Mouse (Mus musculus): ENCODE data around the gene Tle6. TPM values are rescaled to one million over a fixed set of nuclear protein-coding genes. Genes with fewer than 3 reads are reported as not detected.
"Not testable (repeated sequence)": the region's sequence is repeated elsewhere in the genome, so short reads cannot be mapped to it uniquely, and the experiment has no call there.

Tle6 gene
- total and polyA plus RNA-seq, 3 experiments: 16.9 to 31.9 TPM; not detected in 1

DNA sequence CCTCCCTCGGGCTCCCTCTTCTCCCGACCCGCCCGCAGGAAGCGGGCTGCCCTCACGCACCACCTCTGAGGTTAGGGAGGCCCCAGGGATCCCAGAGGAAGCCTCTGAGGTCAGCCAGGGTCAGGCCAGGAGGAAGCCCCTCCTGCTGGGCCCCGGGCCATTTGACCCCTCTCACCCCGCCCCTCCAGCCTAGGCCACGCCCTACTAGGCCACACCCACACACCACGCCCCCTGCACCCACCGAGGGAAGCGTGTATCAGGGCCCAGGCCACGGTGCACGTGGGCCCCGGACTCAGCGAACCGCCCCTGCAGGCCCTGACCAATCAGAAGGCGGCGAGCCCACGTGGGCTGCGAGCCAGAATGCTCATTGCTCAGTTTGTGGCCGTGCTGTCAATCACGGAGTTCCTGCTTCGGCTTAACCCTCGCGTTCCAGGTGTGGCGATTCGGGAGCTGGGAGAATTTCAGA lies at the start of gene Tle6 (continued):
- no peak for TF ChIP-seq RCOR1 (IDR thresholded peaks at IDR 0.05; ENCODE audit: low read depth, low read length)
- TF ChIP-seq KAT2A (conservative IDR thresholded peaks at IDR 0.05; ENCODE audit: low read depth, low read length): no peak
- TF ChIP-seq MYC (IDR thresholded peaks at IDR 0.05; ENCODE audit: low read depth, low read length): peak; percentile 65; the same call in 1 of the 2 replicates

DNA sequence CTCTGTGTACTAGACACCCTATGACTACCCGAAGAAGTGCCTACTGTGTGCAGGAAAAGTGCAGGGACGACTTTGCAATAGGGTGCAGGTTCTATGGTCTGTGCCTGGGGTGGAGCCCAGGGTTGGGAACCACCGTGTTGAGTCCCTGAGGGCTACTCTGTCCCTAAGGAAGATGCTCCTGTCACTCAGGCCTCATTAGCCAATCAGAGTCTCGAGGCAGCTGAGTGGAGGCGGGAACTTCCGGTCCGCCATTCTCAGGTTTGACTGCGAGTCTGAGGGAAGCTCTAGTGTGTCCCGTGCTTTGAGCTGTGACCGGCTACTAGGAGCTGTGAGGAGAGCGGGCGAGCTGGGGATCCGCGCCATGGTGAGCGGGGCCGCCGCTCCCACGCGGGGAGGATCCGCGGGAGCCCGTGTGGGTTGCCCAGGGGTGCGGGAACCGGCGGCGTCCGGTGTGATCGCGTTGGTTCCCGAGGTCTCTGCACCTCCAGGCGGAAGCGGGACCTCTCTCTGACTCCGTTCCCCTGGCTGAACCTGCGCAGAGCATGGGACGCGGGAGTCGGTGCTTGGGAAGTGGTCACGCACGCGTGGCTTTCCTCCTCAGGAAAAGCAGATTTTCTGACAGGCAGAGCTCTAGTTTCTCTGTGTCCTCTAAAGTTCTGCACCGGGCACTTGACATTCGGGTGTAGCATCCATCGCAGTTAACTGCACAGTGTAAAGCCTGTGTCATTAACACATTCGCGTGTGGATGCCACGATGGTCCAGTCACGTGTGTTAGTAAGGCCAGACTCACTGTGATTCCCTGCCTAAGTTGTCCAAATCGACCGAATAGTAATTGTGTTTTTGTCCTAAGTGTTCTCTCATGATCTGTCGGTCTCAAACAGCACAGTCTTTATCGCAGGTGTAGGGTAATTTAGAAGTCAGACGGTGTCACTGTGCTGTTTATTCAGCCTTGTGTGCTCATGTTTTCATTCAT lies 48.2 kb upstream of the Tle6 start, which contains the start of gene Gm10778:
TSS of gene Gm10778 (plus strand) at position 257 of the 973 bp plus-strand sequence.
- peak within 1 kb of the TSS; percentile 77 for H3K9ac ChIP-seq (ENCODE audit: control insufficient read depth, low read depth, low read length, poor library complexity, severe bottlenecking)
- H3K36me3 ChIP-seq (ENCODE audit: control insufficient read depth in 1 of 2, insufficient read depth in 2 of 2, low read length in 2 of 2); H3K9me3 ChIP-seq (replicated peaks; ENCODE audit: insufficient read depth, low read length); H3K27me3 ChIP-seq (ENCODE audit: control insufficient read depth in 1 of 2, insufficient read depth in 2 of 2, low read length in 2 of 2): not testable (repeated sequence)
- peaks cover 0 to 14% of the 10 kb centered on the region in 2 experiments; a peak in 2 of 4 replicates for H3K4me1 ChIP-seq (ENCODE audit: control insufficient read depth in 1 of 2, insufficient read depth in 2 of 2, low read length in 2 of 2)
- peak within 1 kb of the TSS; percentile 77 to 79 for H3K4me3 ChIP-seq (ENCODE audit: control insufficient read depth in 1 of 2, insufficient read depth in 1 of 2, low read depth in 2 of 2, low read length in 2 of 2)
- H3K79me2 ChIP-seq (ENCODE audit: control insufficient read depth, insufficient read depth, low read length, poor library complexity): peaks cover 30% of the 10 kb centered on the region
- peak; percentile 37; the same call in 1 of the 2 replicates for TF ChIP-seq SIN3A (IDR thresholded peaks at IDR 0.05; ENCODE audit: low read length)
- TF ChIP-seq POLR2AphosphoS2 (IDR thresholded peaks at IDR 0.05; ENCODE audit: low read length): peak; percentile 62; the same call in 1 of the 2 replicates
- peak; percentile 47 to 67; a peak in 2 of 4 replicates for TF ChIP-seq POLR2A (IDR thresholded peaks at IDR 0.05; ENCODE audit: control insufficient read depth in 1 of 2, insufficient read depth in 1 of 2, low read depth in 1 of 2, low read length in 2 of 2, poor library complexity in 1 of 2)
- peak; percentile 80 for TF ChIP-seq HCFC1 (IDR thresholded peaks at IDR 0.05; ENCODE audit: low read depth, low read length)
- TF ChIP-seq CHD2 (IDR thresholded peaks at IDR 0.05; ENCODE audit: low read length): peak; percentile 68
- peak; percentile 63 for TF ChIP-seq NELFE (IDR thresholded peaks at IDR 0.05; ENCODE audit: low read depth, low read length)
- TF ChIP-seq ELF1 (IDR thresholded peaks at IDR 0.05; ENCODE audit: low read depth, low read length): peak; percentile 73
- TF ChIP-seq TBP (IDR thresholded peaks at IDR 0.05; ENCODE audit: low read depth, low read length): peak; percentile 59
- 0 out of 2 replicates have a peak, but pooled peaks have one; percentile 20 for TF ChIP-seq MXI1 (IDR thresholded peaks at IDR 0.05; ENCODE audit: low read depth, low read length)
- H3K27ac ChIP-seq (ENCODE audit: control insufficient read depth, low read depth, low read length): peak within 1 kb of the TSS; percentile 52; the same call in 1 of the 2 replicates
- peak; percentile 94 for DNase-seq (ENCODE audit: low read depth, low spot score)

DNA sequence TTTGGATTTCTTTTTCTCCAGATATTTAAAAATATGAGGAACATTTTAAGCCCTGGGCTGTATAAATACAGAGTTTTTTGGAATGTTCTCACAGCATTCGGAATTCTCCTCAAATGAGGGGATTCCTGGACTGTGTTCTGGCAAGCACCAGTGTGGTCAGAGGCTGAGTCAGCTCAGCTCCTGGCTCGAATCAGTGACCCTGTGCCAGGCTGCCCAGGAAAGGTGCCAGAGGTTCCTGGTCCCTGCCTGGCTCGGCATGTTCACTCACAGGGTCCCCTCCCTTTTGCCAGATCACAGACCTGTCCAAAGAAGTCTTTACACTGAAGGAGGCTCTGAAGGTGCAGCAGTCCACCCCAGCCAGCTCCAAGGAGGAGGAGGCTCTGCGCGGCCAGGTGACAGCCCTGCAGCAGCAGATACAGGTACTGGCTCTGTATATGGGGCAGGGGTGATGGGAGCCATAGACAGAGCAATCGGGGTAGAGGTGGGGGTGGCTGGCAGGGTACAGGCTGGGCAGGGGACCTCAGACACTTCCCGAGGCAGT lies 45.2 kb upstream of the Tle6 start:
- no peak overlapping the region for H3K9ac ChIP-seq (ENCODE audit: control insufficient read depth, low read depth, low read length, poor library complexity, severe bottlenecking)
- TF ChIP-seq TAL1 (IDR thresholded peaks at IDR 0.05; ENCODE audit: low read length): no peak
- no peak for TF ChIP-seq RCOR1 (IDR thresholded peaks at IDR 0.05; ENCODE audit: low read depth, low read length)
- TF ChIP-seq TCF12 (IDR thresholded peaks at IDR 0.05; ENCODE audit: low read depth, low read length): no peak
- TF ChIP-seq MXI1 (IDR thresholded peaks at IDR 0.05; ENCODE audit: low read depth, low read length): no peak
- no peak for TF ChIP-seq UBTF (IDR thresholded peaks at IDR 0.05; ENCODE audit: borderline replicate concordance, insufficient read depth, low read depth, low read length)
- TF ChIP-seq USF2 (IDR thresholded peaks at IDR 0.05; ENCODE audit: borderline replicate concordance in 1 of 2, insufficient read depth in 1 of 2, low read depth in 1 of 2, low read length in 2 of 2): no peak
- TF ChIP-seq MYB (IDR thresholded peaks at IDR 0.05; ENCODE audit: low read depth, low read length): no peak
- no peak for TF ChIP-seq MAZ (IDR thresholded peaks at IDR 0.05; ENCODE audit: low read depth, low read length)
- no peak for TF ChIP-seq JUND (IDR thresholded peaks at IDR 0.05; ENCODE audit: low read depth, low read length)
- no peak for TF ChIP-seq MAX (IDR thresholded peaks at IDR 0.05; ENCODE audit: low read length)
- no peak for TF ChIP-seq POLR2A (IDR thresholded peaks at IDR 0.05; ENCODE audit: control insufficient read depth in 1 of 2, insufficient read depth in 1 of 2, low read depth in 1 of 2, low read length in 2 of 2, poor library complexity in 1 of 2)
- no peak for TF ChIP-seq GABPA (IDR thresholded peaks at IDR 0.05; ENCODE audit: low read depth, low read length)
- no peak for TF ChIP-seq CTCF (IDR thresholded peaks at IDR 0.05 in 2 of 3, conservative IDR thresholded peaks at IDR 0.05 in 1 of 3; ENCODE audit: control insufficient read depth in 1 of 3, insufficient read depth in 1 of 3, low read depth in 2 of 3, low read length in 3 of 3, poor library complexity in 1 of 3, severe bottlenecking in 1 of 3)
- TF ChIP-seq ZMIZ1 (IDR thresholded peaks at IDR 0.05; ENCODE audit: low read depth, low read length): no peak
- no peak for TF ChIP-seq SMC3 (IDR thresholded peaks at IDR 0.05; ENCODE audit: low read depth, low read length)
- no peak for TF ChIP-seq ZKSCAN1 (IDR thresholded peaks at IDR 0.05; ENCODE audit: low read depth, low read length)
- peaks cover 2 to 19% of the 10 kb centered on the region in 2 experiments; a peak in 3 of 4 replicates for H3K4me1 ChIP-seq (ENCODE audit: control insufficient read depth in 1 of 2, insufficient read depth in 2 of 2, low read length in 2 of 2)
- H3K9me3 ChIP-seq (replicated peaks; ENCODE audit: insufficient read depth, low read length): no peaks in the 10 kb centered on the region
- no peak overlapping the region for H3K4me3 ChIP-seq (ENCODE audit: control insufficient read depth in 1 of 2, insufficient read depth in 1 of 2, low read depth in 2 of 2, low read length in 2 of 2)
- H3K27me3 ChIP-seq (ENCODE audit: control insufficient read depth in 1 of 2, insufficient read depth in 2 of 2, low read length in 2 of 2): no peaks in the 10 kb centered on the region
- peaks cover 0 to 6% of the 10 kb centered on the region in 2 experiments; a peak in 2 of 4 replicates for H3K36me3 ChIP-seq (ENCODE audit: control insufficient read depth in 1 of 2, insufficient read depth in 2 of 2, low read length in 2 of 2)
- H3K79me2 ChIP-seq (ENCODE audit: control insufficient read depth, insufficient read depth, low read length, poor library complexity): peaks cover 18% of the 10 kb centered on the region
- DNase-seq (ENCODE audit: low read depth, low spot score): no peak
- H3K27ac ChIP-seq (ENCODE audit: control insufficient read depth, low read depth, low read length): no peak overlapping the region
